Mouse (Mus musculus): ENCODE measurements around the gene Fgd2. TPM values are rescaled to one million over a fixed set of nuclear protein-coding genes. Genes with fewer than 3 reads are reported as not detected.
A peak's percentile ranks its signal among the peaks of the same experiment; 100 is the strongest.
"Not testable (repeated sequence)": the region's sequence is repeated elsewhere in the genome, so short reads cannot be mapped to it uniquely, and the experiment has no call there.

Gene Fgd2
- total RNA-seq, 2 experiments from 2014 or later, result 5.6 to 7.0 TPM

DNA sequence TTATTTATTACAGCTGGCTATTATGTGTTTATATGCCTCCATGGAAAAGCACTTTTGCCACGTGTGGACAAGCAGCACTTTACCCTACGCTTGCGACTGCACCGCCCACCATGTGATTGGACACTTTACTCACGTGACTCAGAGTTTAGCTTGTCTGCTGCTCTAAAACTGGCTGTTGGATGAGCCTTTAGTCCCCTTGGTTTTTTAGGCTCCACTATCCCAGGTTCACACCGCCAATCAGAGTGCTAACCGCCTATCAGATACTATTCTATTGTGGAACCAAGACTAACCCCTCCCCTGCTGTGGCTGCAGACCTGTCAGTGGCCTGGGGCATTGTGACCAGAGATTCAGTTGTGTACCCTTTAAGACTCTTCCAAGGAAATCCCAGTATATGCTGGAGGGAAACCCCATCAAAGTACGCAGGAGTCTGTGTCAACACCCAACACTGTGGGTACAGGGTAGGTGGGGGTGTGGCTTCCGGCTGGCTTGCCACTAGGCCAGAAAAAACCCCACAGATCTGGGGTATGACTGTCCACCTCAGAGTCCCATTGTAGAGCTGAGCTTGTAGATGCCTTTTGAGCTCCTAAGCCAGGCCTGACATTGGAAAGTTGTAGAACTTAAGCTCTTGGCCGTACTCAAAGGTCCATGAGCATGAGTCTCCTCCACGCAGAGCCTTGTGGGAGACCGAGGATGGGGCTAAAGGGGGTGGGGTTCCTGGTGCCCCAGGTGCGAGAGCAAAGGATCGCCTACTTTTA, 32.8 kb downstream of the Fgd2 start:
- DNase-seq (ENCODE audit: low spot score in 2 of 2), result no peak
- intact Hi-C loops (cut with DNase I), result no loop called here

GRCm38 (mm10) chr17:29394106-29394760, 33.5 kb downstream of the Fgd2 start:
- intact Hi-C loops (cut with DNase I), result no loop called here
- DNase-seq (ENCODE audit: low spot score in 2 of 2), result no peak

DNA sequence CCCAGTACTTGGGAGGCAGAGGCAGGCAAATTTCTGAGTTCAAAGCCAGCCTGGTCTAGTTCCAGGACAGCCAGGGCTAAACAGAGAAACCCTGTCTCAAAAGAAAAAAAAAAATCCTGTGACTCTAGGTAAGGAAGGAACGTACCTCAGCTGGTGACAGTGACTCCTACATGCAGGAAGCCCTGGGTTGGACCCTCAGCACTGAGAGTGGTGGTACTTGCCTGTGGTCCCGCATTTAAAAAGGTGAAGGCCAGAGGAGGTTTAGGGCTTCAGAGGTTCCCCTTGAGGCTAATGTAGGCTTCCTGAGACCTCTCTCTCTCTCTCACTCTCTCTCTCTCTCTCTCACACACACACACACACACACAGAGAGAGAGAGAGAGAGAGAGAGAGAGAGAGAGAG, 34.0 kb downstream of the Fgd2 start:
- intact Hi-C loops (cut with DNase I); DNase-seq (ENCODE audit: low spot score in 2 of 2): not testable (repeated sequence)

- DNase-seq (ENCODE audit: low spot score in 2 of 2), result peak in 1 of 2 experiments; percentile 11
- intact Hi-C loops (cut with DNase I), result no loop called here
Observed at GRCm38 (mm10) chr17:29395381-29395780, 34.7 kb downstream of the Fgd2 start.

- DNase-seq (ENCODE audit: low spot score in 2 of 2), result no peak
- intact Hi-C loops (cut with DNase I), result no loop called here
Observed at GRCm38 (mm10) chr17:29396056-29396799, 35.5 kb downstream of the Fgd2 start.

- intact Hi-C loops (cut with DNase I), result loop anchor here (1.0 kb wide), 2 partner anchors 95 to 117 kb away; no protein-coding TSS in a partner anchor
- DNase-seq (ENCODE audit: low spot score in 2 of 2), result peak; percentile 73
Observed at GRCm38 (mm10) chr17:29396821-29397242, 36.1 kb downstream of the Fgd2 start.

DNA sequence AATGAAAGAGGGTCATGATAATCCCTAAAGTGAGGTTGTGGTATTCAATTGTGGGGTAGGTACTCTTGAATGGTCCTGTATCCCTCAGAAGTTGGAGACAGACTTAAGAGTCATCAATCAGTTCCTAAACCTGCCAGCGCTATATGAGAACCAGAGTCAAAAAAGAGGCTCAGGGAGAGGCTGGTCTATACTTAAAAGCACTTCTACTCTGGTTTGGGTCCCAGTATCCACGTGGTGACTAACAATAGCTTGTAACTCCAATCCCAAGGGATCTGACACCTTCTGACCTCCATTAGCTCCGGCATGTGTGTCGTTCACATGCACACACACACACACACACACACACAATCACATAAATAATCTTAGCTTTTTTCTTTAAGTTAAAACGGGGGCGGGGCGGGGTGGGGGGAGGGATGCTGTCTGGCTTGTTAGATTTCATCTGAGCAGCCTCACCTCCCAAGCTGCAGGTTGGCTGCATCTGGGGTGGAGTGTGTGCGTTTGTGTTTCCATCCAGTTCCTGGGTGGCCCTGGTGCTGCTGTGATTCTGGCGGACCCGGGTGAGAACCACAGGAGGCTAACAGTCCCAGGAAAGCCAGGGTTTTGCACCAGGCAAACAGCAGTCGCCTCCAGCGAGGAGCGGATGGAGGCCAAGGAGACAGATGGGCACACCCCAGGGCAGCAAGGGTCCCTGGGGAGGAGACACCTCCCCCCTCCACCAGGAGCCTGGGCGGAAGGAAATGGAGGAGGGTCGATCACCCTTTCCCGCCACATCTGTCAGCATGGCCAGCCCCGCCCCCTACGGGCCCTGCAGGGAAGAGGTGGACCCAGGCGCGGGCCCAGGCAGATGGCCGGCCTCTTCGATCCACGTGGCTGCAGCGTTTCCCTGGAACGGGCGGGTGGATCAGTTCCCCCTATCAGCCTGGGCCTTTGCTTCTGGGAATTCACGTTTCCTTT, 37.0 kb downstream of the Fgd2 start:
- peak in 1 of 2 experiments; percentile 21 for DNase-seq (ENCODE audit: low spot score in 2 of 2)
- intact Hi-C loops (cut with DNase I), result loop anchor here (1.0 kb wide), 2 partner anchors 95 to 117 kb away; no protein-coding TSS in a partner anchor

GRCm38 (mm10) chr17:29398434-29399026, 37.8 kb downstream of the Fgd2 start:
- intact Hi-C loops (cut with DNase I), result no loop called here
- no peak for DNase-seq (ENCODE audit: low spot score in 2 of 2)

DNA sequence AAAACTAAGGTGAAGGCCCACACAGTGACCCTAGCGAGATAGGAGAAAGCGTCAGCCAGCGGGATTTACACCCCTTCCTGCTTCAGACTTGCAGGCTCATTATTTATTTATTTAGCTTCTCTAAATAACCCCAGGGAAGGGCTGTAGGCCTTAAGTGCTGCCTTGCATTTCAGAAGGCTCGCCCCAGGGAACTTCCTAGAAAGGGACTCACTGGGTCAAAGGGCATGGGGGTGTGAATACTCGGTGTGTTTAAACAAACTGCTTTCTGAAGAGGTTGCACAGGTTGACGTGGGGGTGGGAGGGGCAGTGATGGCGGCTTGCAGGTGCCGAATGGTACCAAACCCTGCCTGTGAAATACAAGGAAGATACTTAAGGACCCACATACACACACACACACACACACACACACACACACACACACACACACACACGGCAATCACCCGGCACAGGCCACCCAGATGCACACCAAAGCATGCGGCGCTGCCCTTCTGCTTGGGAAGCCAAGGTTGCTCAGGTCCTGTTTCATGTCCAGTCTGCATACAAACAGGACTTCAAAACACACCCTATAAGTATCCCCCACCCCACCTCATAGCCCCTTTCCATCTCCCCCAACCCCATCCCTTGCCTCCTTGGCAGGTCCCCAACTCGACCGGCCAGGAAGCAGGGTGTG, 38.7 kb downstream of the Fgd2 start:
- intact Hi-C loops (cut with DNase I), result no loop called here
- DNase-seq (ENCODE audit: low spot score in 2 of 2), result no peak

GRCm38 (mm10) chr17:29400044-29400443, 39.3 kb downstream of the Fgd2 start:
- intact Hi-C loops (cut with DNase I), result no loop called here
- no peak for DNase-seq (ENCODE audit: low spot score in 2 of 2)

GRCm38 (mm10) chr17:29401741-29402268, 41.1 kb downstream of the Fgd2 start:
- DNase-seq (ENCODE audit: low spot score in 2 of 2), result no peak
- intact Hi-C loops (cut with DNase I), result no loop called here

DNA sequence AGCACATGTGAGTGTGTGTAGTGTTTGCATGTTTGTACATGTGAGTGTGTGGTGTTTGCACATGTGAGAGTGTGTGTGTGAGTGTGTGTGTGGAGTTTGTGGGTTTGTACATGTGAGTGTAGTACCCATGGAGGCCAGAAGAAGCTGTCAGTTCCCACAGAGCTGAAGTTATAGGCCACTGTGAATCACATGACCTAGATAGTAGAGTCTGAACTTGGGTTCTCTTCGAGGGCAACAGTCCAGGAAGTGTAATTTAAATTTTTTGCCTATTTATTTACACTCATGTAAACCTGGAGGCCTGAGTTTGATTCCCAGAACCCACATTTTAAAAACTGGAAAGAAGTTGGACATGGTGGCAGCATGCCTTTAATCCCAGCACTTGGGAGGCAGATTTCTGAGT, 42.5 kb downstream of the Fgd2 start:
- intact Hi-C loops (cut with DNase I), result no loop called here
- no peak for DNase-seq (ENCODE audit: low spot score in 2 of 2)

- intact Hi-C loops (cut with DNase I), result no loop called here
Observed at GRCm38 (mm10) chr17:29405501-29405900, 44.8 kb downstream of the Fgd2 start.

GRCm38 (mm10) chr17:29406077-29406476, 45.4 kb downstream of the Fgd2 start:
- intact Hi-C loops (cut with DNase I), result no loop called here
- no peak for DNase-seq (ENCODE audit: low spot score in 2 of 2)

More at GRCm38 (mm10) chr17:29405501-29405900, 44.8 kb downstream of the Fgd2 start:
- no peak for DNase-seq (ENCODE audit: low spot score in 2 of 2)

DNA sequence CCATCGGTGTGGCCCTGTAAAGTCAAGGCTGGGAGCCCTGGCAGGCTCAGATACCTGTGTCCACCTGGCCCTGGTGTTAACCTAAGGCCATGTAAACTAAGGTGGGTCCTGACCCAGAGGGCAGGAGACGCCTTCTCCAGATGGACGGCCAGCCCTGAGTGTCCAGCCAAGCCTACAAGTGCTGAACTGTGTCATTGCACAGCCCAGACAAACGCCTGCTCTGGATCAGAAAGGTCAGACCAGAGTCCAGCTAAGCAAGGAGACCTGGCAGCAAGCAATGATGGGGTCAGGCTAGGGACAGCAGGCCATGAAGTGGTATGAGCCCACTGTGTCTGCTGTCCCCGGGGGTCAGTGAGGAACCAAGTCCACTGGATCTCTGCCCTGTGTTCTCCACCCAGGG, 46.7 kb downstream of the Fgd2 start:
- intact Hi-C loops (cut with DNase I), result no loop called here
- DNase-seq (ENCODE audit: low spot score in 2 of 2), result no peak

DNA sequence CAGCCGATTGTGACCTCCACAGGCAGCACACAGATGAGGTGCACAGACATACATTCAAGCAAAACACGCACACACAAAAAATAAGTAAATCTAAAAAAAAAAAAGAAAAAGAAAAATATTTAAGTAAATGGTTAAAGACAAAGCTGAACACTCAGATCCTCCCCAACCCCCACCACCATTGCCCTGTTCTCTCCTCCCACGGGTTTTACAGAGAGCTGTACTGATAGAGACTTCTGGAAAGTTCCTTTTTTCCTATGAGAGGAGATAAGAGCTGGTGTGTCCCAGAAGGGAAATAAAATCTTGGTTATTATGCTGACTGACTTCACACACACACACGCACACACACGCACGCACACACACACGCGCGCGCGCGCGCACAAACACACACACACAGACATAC, 47.6 kb downstream of the Fgd2 start:
- intact Hi-C loops (cut with DNase I), result no loop called here
- no peak for DNase-seq (ENCODE audit: low spot score in 2 of 2)

DNA sequence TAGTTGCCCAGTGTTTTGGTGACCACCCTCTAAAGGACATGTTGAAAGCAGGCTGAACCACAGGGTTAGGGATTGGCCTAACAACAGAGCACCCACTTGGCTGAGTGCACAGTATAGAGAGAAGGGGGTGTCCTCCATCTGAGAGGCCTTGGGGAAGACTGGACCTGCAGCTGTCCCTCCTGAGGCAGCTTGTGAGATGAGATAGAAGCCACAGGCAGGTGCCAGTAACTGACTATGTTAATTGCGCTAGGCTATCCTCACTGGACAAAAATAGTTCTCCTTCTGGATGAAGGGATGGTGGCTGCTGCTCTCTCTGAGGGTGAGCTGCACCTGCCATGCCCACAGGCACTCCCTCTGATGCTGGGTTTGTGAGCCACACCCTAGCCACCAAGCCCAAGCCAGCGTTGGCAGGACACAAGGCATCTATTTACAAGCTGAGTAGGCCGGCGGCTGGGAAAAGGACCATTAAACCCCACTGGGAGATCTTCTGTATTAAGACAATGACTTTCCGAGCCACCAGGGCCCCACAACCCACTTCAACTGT, 49.2 kb downstream of the Fgd2 start:
- intact Hi-C loops (cut with DNase I), result no loop called here
- no peak for DNase-seq (ENCODE audit: low spot score in 2 of 2)

Measured in left cerebral cortex, postnatal 36 days (tissue).